Mouse (Mus musculus): ENCODE measurements at regions not wholly inside any gene's neighbourhood (a gene's known extent, or its start where the extent isn't known, plus 50 kb on each side); places are given as distances from the start of the nearest gene placed in this dataset.

DNA sequence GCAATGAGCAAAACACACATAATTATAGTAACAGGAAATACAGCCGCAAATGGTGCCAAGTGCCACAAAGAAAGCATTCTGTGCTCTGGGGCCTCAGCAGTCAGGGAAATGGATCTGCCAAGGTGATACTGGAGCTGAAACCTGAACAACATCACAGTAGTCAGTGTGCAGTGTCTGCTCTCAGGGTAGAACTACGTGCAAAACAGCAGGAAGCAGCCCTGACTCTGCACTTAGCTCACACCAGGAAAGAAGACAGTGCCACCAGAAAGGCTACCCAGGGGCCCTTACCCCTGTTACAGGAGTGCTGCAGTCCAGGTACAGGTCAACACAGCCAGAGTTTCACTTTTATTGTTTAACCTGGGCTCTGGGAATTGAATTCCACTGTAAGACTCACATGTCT lies 54.0 kb upstream of the Tbl1xr1 start:
- Histone ChIP-seq H3K9ac (ENCODE audit: control insufficient read depth, low read depth, low read length, poor library complexity, severe bottlenecking) (no peak overlapping the region), H3K79me2 (ENCODE audit: control insufficient read depth, insufficient read depth, low read length, poor library complexity) (no peaks in the 10 kb centered on the region), H3K36me3 (ENCODE audit: control insufficient read depth in 1 of 2, insufficient read depth in 2 of 2, low read length in 2 of 2) (no peaks in the 10 kb centered on the region), H3K9me3 (replicated peaks; ENCODE audit: insufficient read depth, low read length) (no peaks in the 10 kb centered on the region), H3K4me3 (ENCODE audit: control insufficient read depth in 1 of 2, insufficient read depth in 1 of 2, low read depth in 2 of 2, low read length in 2 of 2) (no peak overlapping the region), H3K4me1 (ENCODE audit: control insufficient read depth in 1 of 2, insufficient read depth in 2 of 2, low read length in 2 of 2) (peaks cover 0 to 2% of the 10 kb centered on the region in 2 experiments; a peak in 1 of 4 replicates), H3K27ac (ENCODE audit: control insufficient read depth, low read depth, low read length) (no peak overlapping the region), H3K27me3 (ENCODE audit: control insufficient read depth in 1 of 2, insufficient read depth in 2 of 2, low read length in 2 of 2) (no peaks in the 10 kb centered on the region)
- TF ChIP-seq POLR2A (IDR thresholded peaks at IDR 0.05; ENCODE audit: control insufficient read depth in 1 of 2, insufficient read depth in 1 of 2, low read depth in 1 of 2, low read length in 2 of 2, poor library complexity in 1 of 2) = no peak
- TF ChIP-seq HCFC1 (IDR thresholded peaks at IDR 0.05; ENCODE audit: low read depth, low read length) = no peak
- no peak for TF ChIP-seq MEF2A (IDR thresholded peaks at IDR 0.05; ENCODE audit: extremely low read depth, insufficient replicate concordance, low read depth, low read length, poor library complexity, severe bottlenecking)
- no peak for TF ChIP-seq EP300 (IDR thresholded peaks at IDR 0.05; ENCODE audit: low read depth in 1 of 2, low read length in 2 of 2)
- no peak for TF ChIP-seq E2F4 (IDR thresholded peaks at IDR 0.05; ENCODE audit: borderline replicate concordance, low read depth, low read length)
- no peak for DNase-seq (ENCODE audit: low read depth, low spot score)

DNA sequence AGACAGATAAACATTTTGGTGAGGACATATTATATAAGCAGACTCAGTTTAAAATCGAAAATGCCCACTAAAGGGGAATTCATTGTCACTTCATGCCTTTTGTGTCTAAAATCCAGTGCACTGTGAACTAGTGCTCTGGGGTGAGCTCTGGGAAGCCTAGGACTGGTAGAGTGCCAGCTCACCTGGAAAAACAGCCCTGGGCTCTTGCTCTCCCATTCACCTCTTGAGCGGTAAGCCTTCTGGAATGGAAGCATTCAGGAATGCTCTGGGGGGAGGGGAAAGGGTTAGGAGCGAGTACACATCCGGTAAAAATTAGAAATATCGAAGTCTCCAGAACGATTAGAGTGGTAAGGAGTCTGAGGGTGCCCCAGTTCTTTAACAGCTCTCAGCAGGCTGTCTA lies 53.4 kb upstream of the Tbl1xr1 start:
- Histone ChIP-seq H3K36me3 (ENCODE audit: control insufficient read depth in 1 of 2, insufficient read depth in 2 of 2, low read length in 2 of 2) (no peaks in the 10 kb centered on the region), H3K4me1 (ENCODE audit: control insufficient read depth in 1 of 2, insufficient read depth in 2 of 2, low read length in 2 of 2) (peaks cover 0 to 2% of the 10 kb centered on the region in 2 experiments; a peak in 1 of 4 replicates), H3K9me3 (replicated peaks; ENCODE audit: insufficient read depth, low read length) (no peaks in the 10 kb centered on the region), H3K27ac (ENCODE audit: control insufficient read depth, low read depth, low read length) (no peak overlapping the region), H3K27me3 (ENCODE audit: control insufficient read depth in 1 of 2, insufficient read depth in 2 of 2, low read length in 2 of 2) (no peaks in the 10 kb centered on the region), H3K4me3 (ENCODE audit: control insufficient read depth in 1 of 2, insufficient read depth in 1 of 2, low read depth in 2 of 2, low read length in 2 of 2) (no peak overlapping the region), H3K9ac (ENCODE audit: control insufficient read depth, low read depth, low read length, poor library complexity, severe bottlenecking) (no peak overlapping the region), H3K79me2 (ENCODE audit: control insufficient read depth, insufficient read depth, low read length, poor library complexity) (no peaks in the 10 kb centered on the region)
- DNase-seq (ENCODE audit: low read depth, low spot score) = no peak
- no peak for TF ChIP-seq TAL1 (IDR thresholded peaks at IDR 0.05; ENCODE audit: low read length)
- TF ChIP-seq MAX (IDR thresholded peaks at IDR 0.05; ENCODE audit: low read length) = no peak
- TF ChIP-seq JUND (IDR thresholded peaks at IDR 0.05; ENCODE audit: low read depth, low read length) = no peak
- no peak for TF ChIP-seq ETS1 (IDR thresholded peaks at IDR 0.05; ENCODE audit: low read depth, low read length)
- TF ChIP-seq RAD21 (IDR thresholded peaks at IDR 0.05; ENCODE audit: low read depth, low read length) = no peak
- no peak for TF ChIP-seq EP300 (IDR thresholded peaks at IDR 0.05; ENCODE audit: low read depth in 1 of 2, low read length in 2 of 2)
- TF ChIP-seq RCOR1 (IDR thresholded peaks at IDR 0.05; ENCODE audit: low read depth, low read length) = no peak
- no peak for TF ChIP-seq ELF1 (IDR thresholded peaks at IDR 0.05; ENCODE audit: low read depth, low read length)
- TF ChIP-seq BHLHE40 (IDR thresholded peaks at IDR 0.05; ENCODE audit: borderline replicate concordance, low read depth, low read length) = no peak

DNA sequence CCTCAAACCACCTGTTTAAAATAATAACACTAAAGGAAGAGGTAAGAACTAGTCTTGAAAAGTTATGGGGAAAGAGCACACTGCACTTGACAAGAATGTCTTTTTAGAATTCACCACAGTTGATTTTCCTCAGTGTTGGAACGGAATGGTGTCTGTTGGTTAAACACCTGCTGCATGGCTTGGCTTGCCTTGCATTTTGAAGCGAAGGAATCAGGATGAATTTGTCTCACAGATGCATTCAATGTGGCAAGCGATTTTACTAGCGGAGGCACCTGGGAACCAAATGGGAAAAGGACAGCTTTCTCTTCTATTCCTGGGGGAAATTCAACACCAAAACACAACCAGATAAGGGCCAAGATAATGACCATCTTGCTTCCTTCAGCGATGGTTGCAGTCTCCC lies 52.9 kb upstream of the Tbl1xr1 start:
- Histone ChIP-seq H3K9ac (ENCODE audit: control insufficient read depth, low read depth, low read length, poor library complexity, severe bottlenecking) (no peak overlapping the region), H3K4me1 (ENCODE audit: control insufficient read depth in 1 of 2, insufficient read depth in 2 of 2, low read length in 2 of 2) (peaks cover 0 to 2% of the 10 kb centered on the region in 2 experiments; a peak in 1 of 4 replicates), H3K36me3 (ENCODE audit: control insufficient read depth in 1 of 2, insufficient read depth in 2 of 2, low read length in 2 of 2) (no peaks in the 10 kb centered on the region), H3K4me3 (ENCODE audit: control insufficient read depth in 1 of 2, insufficient read depth in 1 of 2, low read depth in 2 of 2, low read length in 2 of 2) (no peak overlapping the region), H3K27me3 (ENCODE audit: control insufficient read depth in 1 of 2, insufficient read depth in 2 of 2, low read length in 2 of 2) (no peaks in the 10 kb centered on the region), H3K9me3 (replicated peaks; ENCODE audit: insufficient read depth, low read length) (no peaks in the 10 kb centered on the region), H3K27ac (ENCODE audit: control insufficient read depth, low read depth, low read length) (no peak overlapping the region), H3K79me2 (ENCODE audit: control insufficient read depth, insufficient read depth, low read length, poor library complexity) (no peaks in the 10 kb centered on the region)
- no peak for DNase-seq (ENCODE audit: low read depth, low spot score)
- no peak for TF ChIP-seq BHLHE40 (IDR thresholded peaks at IDR 0.05; ENCODE audit: borderline replicate concordance, low read depth, low read length)
- no peak for TF ChIP-seq SMC3 (IDR thresholded peaks at IDR 0.05; ENCODE audit: low read depth, low read length)
- TF ChIP-seq MXI1 (IDR thresholded peaks at IDR 0.05; ENCODE audit: low read depth, low read length) = no peak
- no peak for TF ChIP-seq KAT2A (conservative IDR thresholded peaks at IDR 0.05; ENCODE audit: low read depth, low read length)
- no peak for TF ChIP-seq CHD2 (IDR thresholded peaks at IDR 0.05; ENCODE audit: low read length)
- TF ChIP-seq ETS1 (IDR thresholded peaks at IDR 0.05; ENCODE audit: low read depth, low read length) = no peak
- TF ChIP-seq TBP (IDR thresholded peaks at IDR 0.05; ENCODE audit: low read depth, low read length) = no peak
- TF ChIP-seq MAX (IDR thresholded peaks at IDR 0.05; ENCODE audit: low read length) = no peak
- TF ChIP-seq USF1 (IDR thresholded peaks at IDR 0.05; ENCODE audit: low read depth, low read length) = no peak
- no peak for TF ChIP-seq GATA1 (IDR thresholded peaks at IDR 0.05; ENCODE audit: low read depth, low read length)
- TF ChIP-seq CTCF (IDR thresholded peaks at IDR 0.05 in 2 of 3, conservative IDR thresholded peaks at IDR 0.05 in 1 of 3; ENCODE audit: control insufficient read depth in 1 of 3, insufficient read depth in 1 of 3, low read depth in 2 of 3, low read length in 3 of 3, poor library complexity in 1 of 3, severe bottlenecking in 1 of 3) = no peak
- no peak for TF ChIP-seq MEF2A (IDR thresholded peaks at IDR 0.05; ENCODE audit: extremely low read depth, insufficient replicate concordance, low read depth, low read length, poor library complexity, severe bottlenecking)
- TF ChIP-seq RCOR1 (IDR thresholded peaks at IDR 0.05; ENCODE audit: low read depth, low read length) = no peak
- no peak for TF ChIP-seq ZNF384 (IDR thresholded peaks at IDR 0.05; ENCODE audit: low read depth, low read length)

All from MEL (cell line).